Mouse (Mus musculus): ENCODE data around the gene Pigk. TPM values are rescaled to one million over a fixed set of nuclear protein-coding genes. Genes with fewer than 3 reads are reported as not detected.
A peak's percentile ranks its signal among the peaks of the same experiment; 100 is the strongest.

Gene Pigk
- polyA plus RNA-seq, 1 experiment from 2014 or later: 41.7 TPM

GRCm38 (mm10) chr3:152896111-152896510 is 182.2 kb downstream of the Pigk start:
- DNase-seq (ENCODE audit: low spot score): no peak

- DNase-seq (ENCODE audit: low spot score): no peak
Measured at GRCm38 (mm10) chr3:152897196-152897595, 183.3 kb downstream of the Pigk start.

GRCm38 (mm10) chr3:152898906-152899305 is 185.0 kb downstream of the Pigk start:
- no peak for DNase-seq (ENCODE audit: low spot score)

- DNase-seq (ENCODE audit: low spot score): no peak
Measured at GRCm38 (mm10) chr3:152905026-152905425, 191.1 kb downstream of the Pigk start.

GRCm38 (mm10) chr3:152905800-152906199 is 191.9 kb downstream of the Pigk start:
- DNase-seq (ENCODE audit: low spot score): no peak

- DNase-seq (ENCODE audit: low spot score): no peak
Measured at GRCm38 (mm10) chr3:152907087-152907486, 193.2 kb downstream of the Pigk start.

GRCm38 (mm10) chr3:152907683-152908082 is 193.8 kb downstream of the Pigk start:
- DNase-seq (ENCODE audit: low spot score): no peak

- no peak for DNase-seq (ENCODE audit: low spot score)
Measured at GRCm38 (mm10) chr3:152911578-152911977, 197.7 kb downstream of the Pigk start.

GRCm38 (mm10) chr3:152912216-152913101 is 198.6 kb downstream of the Pigk start:
- DNase-seq (ENCODE audit: low spot score): peak; percentile 88

- DNase-seq (ENCODE audit: low spot score): no peak
Measured at GRCm38 (mm10) chr3:152913150-152913549, 199.2 kb downstream of the Pigk start.

- DNase-seq (ENCODE audit: low spot score): no peak
Measured at GRCm38 (mm10) chr3:152913625-152914024, 199.7 kb downstream of the Pigk start.

GRCm38 (mm10) chr3:152914376-152914775 is 200.5 kb downstream of the Pigk start:
- DNase-seq (ENCODE audit: low spot score): no peak

GRCm38 (mm10) chr3:152917579-152917978 is 203.7 kb downstream of the Pigk start:
- DNase-seq (ENCODE audit: low spot score): peak; percentile 31

- DNase-seq (ENCODE audit: low spot score): peak; percentile 74
Measured at GRCm38 (mm10) chr3:152919101-152919500, 205.2 kb downstream of the Pigk start.

- peak; percentile 35 for DNase-seq (ENCODE audit: low spot score)
Measured at GRCm38 (mm10) chr3:152920365-152920764, 206.5 kb downstream of the Pigk start.

GRCm38 (mm10) chr3:152923530-152923929 is 209.6 kb downstream of the Pigk start:
- no peak for DNase-seq (ENCODE audit: low spot score)

GRCm38 (mm10) chr3:152925364-152925763 is 211.5 kb downstream of the Pigk start:
- no peak for DNase-seq (ENCODE audit: low spot score)

GRCm38 (mm10) chr3:152926166-152926565 is 212.3 kb downstream of the Pigk start:
- peak; percentile 53 for DNase-seq (ENCODE audit: low spot score)

- peak; percentile 77 for DNase-seq (ENCODE audit: low spot score)
Measured at GRCm38 (mm10) chr3:152928287-152928975, 214.5 kb downstream of the Pigk start.

GRCm38 (mm10) chr3:152929256-152929787 is 215.4 kb downstream of the Pigk start:
- peak; percentile 38 for DNase-seq (ENCODE audit: low spot score)

GRCm38 (mm10) chr3:152929788-152930281 is 215.9 kb downstream of the Pigk start:
- peak; percentile 76 for DNase-seq (ENCODE audit: low spot score)

- DNase-seq (ENCODE audit: low spot score): no peak
Measured at GRCm38 (mm10) chr3:152931354-152931753, 217.5 kb downstream of the Pigk start.

Measured in thymus, postnatal 0 days (tissue).